Comparison of ENCODE assay signal across 12 mouse cellular contexts in genomic region chr10:96266100-96266735, GRCm38 (mm10).
DNase-seq lines count a peak whose midpoint lies in the region; ATAC-seq and TF ChIP-seq lines count a peak whose summit lies in the region.
"Had no signal": no experiment of that assay in that cellular context is flagged by ENCODE, and none has a peak within 500 bp of the region (broad histone marks: within the 10 kb centered on the region; RNA-seq: fewer than 3 reads in every experiment).

No protein-coding gene starts in this region.

- H3K9me3 ChIP-seq in lung, embryonic 14.5 days (ENCODE audit: low read depth, low read length): no peaks in the 10 kb centered on the region

- 52% methylated on average over 9 of the region's 9 CpGs for WGBS in lung, embryonic 14.5 days

- H3K4me2 ChIP-seq in lung, embryonic 14.5 days: no peak overlapping the region

- no peaks in the 10 kb centered on the region for H3K27me3 ChIP-seq in lung, embryonic 14.5 days (ENCODE audit: insufficient read depth, low read length)

- H3K9ac ChIP-seq in lung, embryonic 14.5 days: no peak overlapping the region

- ATAC-seq in lung, embryonic 14.5 days (ENCODE audit: insufficient read depth): no peak
- peak; percentile 66 for ATAC-seq in megakaryocyte, adult 5-6 weeks (ENCODE audit: poor library complexity, severe bottlenecking)

- peak overlapping the region; percentile 85 for H3K27ac ChIP-seq in lung, embryonic 14.5 days (ENCODE audit: low read depth)
- H3K27ac ChIP-seq: macrophage had no signal

- peaks cover 23% of the 10 kb centered on the region for H3K4me1 ChIP-seq in lung, embryonic 14.5 days (ENCODE audit: insufficient read depth)

- no peaks in the 10 kb centered on the region for H3K36me3 ChIP-seq in lung, embryonic 14.5 days (ENCODE audit: insufficient read depth)
- H3K36me3 ChIP-seq: G1E had no signal

- peak; percentile 47 for DNase-seq in cerebellum, postnatal 10 days
- DNase-seq in cerebellum, postnatal 36 days: no peak
- no peak for DNase-seq in lung, embryonic 14.5 days
- DNase-seq in lung, postnatal 25 days (ENCODE audit: low spot score): no peak
- peak; percentile 19 for DNase-seq in gastrocnemius, postnatal 10 days
- DNase-seq in ovary, adult 18-20 months (ENCODE audit: low spot score): no peak
- DNase-seq in heart, adult 9 months (ENCODE audit: low spot score in 2 of 2): no peak
- DNase-seq: cerebellum, adult 18-20 months; kidney, postnatal 14 days had no signal

- no peak for TF ChIP-seq CTCF in lung, embryonic 14.5 days (IDR thresholded peaks at IDR 0.05; ENCODE audit: low read depth)

- no peak overlapping the region for H3K4me3 ChIP-seq in lung, embryonic 14.5 days (ENCODE audit: low read depth, low read length)

Comparison
In these comparisons a context has a peak if more than half of its experiments do, and no peak if none do; other contexts are left out.
1. DNase-seq: peak in cerebellum, postnatal 10 days (2 of 2) and gastrocnemius, postnatal 10 days (single experiment); none in cerebellum, postnatal 36 days (0 of 2), lung, embryonic 14.5 days (single experiment), lung, postnatal 25 days (single experiment), ovary, adult 18-20 months (single experiment) and heart, adult 9 months (0 of 2).